Mouse (Mus musculus): ENCODE data around the gene D430041D05Rik. TPM values are rescaled to one million over a fixed set of nuclear protein-coding genes. Genes with fewer than 3 reads are reported as not detected.
A peak's percentile ranks its signal among the peaks of the same experiment; 100 is the strongest.

Gene D430041D05Rik
- polyA plus RNA-seq, 1 experiment from 2014 or later, result 5.7 TPM

DNA sequence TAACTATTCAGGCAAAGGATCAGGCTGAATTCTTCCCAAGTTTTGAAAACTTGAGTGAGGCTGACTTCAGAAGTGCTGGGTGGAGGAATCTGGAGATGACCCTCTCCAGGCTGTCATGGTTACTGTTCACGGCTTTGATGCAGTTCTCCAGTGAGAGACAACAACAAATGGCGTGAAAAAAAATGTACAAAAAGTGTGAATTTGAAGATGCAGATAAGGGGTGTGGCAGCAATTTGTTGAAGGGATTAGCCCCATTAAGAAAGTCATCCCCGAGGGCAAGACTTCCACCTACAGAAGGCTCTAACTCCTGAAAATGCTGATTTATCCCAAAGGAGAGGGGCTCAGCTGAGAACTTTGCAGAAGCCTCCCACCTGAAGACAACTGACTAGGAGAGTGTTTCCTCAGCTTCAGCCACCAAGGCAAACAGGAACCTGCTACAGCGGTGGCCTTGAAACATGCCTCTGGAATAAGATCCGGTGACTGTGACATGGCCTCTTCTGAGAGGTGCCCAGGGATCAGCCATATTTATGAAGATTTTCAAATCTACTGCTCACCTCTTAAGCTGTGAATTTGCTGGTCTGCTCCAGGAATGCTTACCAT is 227.5 kb downstream of the D430041D05Rik start:
- no peak for ATAC-seq (ENCODE audit: low read depth)
- no peak overlapping the region for H3K4me2 ChIP-seq
- 84% methylated on average over 5 of the region's 5 CpGs for WGBS

DNA sequence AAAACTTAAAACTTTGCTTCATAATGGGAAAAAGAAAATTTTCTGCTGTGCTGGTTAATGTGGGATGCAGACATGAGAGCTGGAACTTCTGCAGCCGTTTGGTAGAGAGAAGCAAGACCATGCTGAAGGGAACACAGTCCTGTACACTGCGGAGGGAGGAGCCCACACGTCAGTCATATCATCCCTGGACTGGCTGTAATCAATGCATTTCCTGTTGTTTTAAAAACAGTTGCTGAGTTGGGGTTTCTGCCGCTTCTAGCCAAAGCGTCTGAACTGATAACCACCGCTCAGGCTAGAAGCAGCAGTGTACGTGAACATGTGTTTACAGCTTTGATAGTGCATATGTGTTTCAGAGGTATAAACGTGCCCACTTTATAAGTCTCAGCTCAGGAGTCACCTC is 231.2 kb downstream of the D430041D05Rik start:
- Histone ChIP-seq H3K4me2 (no peak overlapping the region), H3K36me3 (0 out of 2 replicates have a peak, but pooled peaks cover 7% of the 10 kb centered on the region), H3K4me3 (no peak overlapping the region), H3K27ac (replicated peaks) (no peak overlapping the region), H3K4me1 (replicated peaks) (peaks cover 22% of the 10 kb centered on the region), H3K27me3 (no peaks in the 10 kb centered on the region), H3K9me3 (no peaks in the 10 kb centered on the region), H3K9ac (no peak overlapping the region)
- no peak for ATAC-seq (ENCODE audit: low read depth)
- 91% methylated on average over 8 of the region's 8 CpGs for WGBS

More for the DNA sequence above, 227.5 kb downstream of the D430041D05Rik start:
- no peak overlapping the region for H3K9ac ChIP-seq
- H3K27ac ChIP-seq (replicated peaks), result no peak overlapping the region
- H3K4me3 ChIP-seq, result no peak overlapping the region
- H3K9me3 ChIP-seq, result no peaks in the 10 kb centered on the region
- 0 out of 2 replicates have a peak, but pooled peaks cover 10% of the 10 kb centered on the region for H3K36me3 ChIP-seq
- H3K4me1 ChIP-seq (replicated peaks), result no peaks in the 10 kb centered on the region
- H3K27me3 ChIP-seq, result no peaks in the 10 kb centered on the region

DNA sequence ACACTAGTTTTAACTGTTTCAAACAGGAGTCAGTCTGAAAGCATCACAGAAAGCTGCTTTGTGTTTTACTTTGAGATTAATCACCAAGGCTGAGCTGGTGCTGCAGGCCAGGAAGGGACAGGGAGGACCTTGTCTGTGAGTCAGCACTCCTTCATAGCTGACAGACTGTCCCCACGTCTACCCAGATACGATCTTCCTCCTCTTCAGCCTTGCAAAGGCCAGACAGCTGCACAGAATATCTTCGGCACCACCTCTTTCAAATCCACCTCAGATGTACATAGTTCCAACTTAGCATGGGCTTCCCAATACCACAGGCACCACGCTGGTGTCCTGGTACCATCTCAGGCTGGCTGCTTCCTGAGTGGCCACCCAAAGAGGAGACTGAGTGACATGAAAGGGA is 232.6 kb downstream of the D430041D05Rik start:
- no peak overlapping the region for H3K4me3 ChIP-seq
- 82% methylated on average over 4 of the region's 4 CpGs for WGBS

GRCm38 (mm10) chr2:104176979-104177704 is 233.7 kb downstream of the D430041D05Rik start:
- Histone ChIP-seq H3K27ac (replicated peaks) (0 out of 2 replicates have a peak overlapping the region, but pooled peaks have one; percentile 14), H3K4me2 (no peak overlapping the region), H3K9me3 (no peaks in the 10 kb centered on the region), H3K4me3 (no peak overlapping the region), H3K9ac (no peak overlapping the region), H3K36me3 (0 out of 2 replicates have a peak, but pooled peaks cover 7% of the 10 kb centered on the region), H3K27me3 (no peaks in the 10 kb centered on the region), H3K4me1 (replicated peaks) (peaks cover 22% of the 10 kb centered on the region)
- peak; percentile 56; the same call in 1 of the 2 replicates for ATAC-seq (ENCODE audit: low read depth)
- WGBS, result 58% methylated on average over 13 of the region's 13 CpGs

More for the DNA sequence above, 232.6 kb downstream of the D430041D05Rik start:
- Histone ChIP-seq H3K4me2 (no peak overlapping the region), H3K9ac (no peak overlapping the region), H3K27me3 (no peaks in the 10 kb centered on the region), H3K4me1 (replicated peaks) (peaks cover 22% of the 10 kb centered on the region), H3K36me3 (0 out of 2 replicates have a peak, but pooled peaks cover 7% of the 10 kb centered on the region), H3K9me3 (no peaks in the 10 kb centered on the region), H3K27ac (replicated peaks) (no peak overlapping the region)
- ATAC-seq (ENCODE audit: low read depth), result no peak

DNA sequence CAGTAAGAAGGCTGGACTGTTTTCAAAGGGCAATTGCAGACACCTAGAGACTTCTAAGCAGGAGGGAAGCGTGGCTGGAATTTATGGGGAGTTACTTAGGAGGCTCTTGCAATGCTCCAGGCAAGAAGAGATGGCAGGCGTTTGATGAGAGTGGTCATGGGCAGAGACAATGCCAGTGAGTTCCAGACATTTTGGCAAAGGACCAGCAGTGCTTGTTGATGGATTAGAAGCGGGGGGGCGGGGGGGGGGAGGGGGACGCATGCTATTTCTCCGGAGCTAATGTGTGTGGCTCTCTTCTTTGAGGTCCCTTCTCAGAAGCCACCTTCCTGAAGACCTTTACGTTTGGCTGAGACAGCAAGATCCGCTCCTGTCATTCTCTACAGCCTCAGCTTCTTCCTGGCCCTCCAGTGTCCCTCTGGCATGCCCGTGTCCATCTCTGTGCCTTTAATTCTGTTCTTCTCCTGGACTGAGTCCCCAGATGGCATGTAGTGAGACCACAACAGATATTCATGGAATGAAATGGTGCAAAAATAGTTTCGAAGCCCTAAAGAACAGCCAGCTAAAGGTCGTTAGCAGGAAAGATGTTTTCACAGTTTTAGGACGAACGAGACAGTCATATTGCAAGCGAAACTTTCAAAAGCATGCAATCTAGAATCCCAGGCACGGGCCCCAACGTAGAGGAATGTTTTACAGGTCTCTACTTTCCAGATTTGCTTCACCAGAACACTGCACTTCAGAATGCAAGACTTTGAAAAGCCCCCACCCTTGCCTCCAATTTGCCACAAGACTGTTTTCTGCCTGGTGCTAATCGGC is 234.4 kb downstream of the D430041D05Rik start:
- Histone ChIP-seq H3K36me3 (0 out of 2 replicates have a peak, but pooled peaks cover 7% of the 10 kb centered on the region), H3K4me1 (replicated peaks) (peaks cover 22% of the 10 kb centered on the region), H3K27me3 (no peaks in the 10 kb centered on the region), H3K9me3 (no peaks in the 10 kb centered on the region), H3K9ac (no peak overlapping the region), H3K4me3 (no peak overlapping the region), H3K4me2 (no peak overlapping the region), H3K27ac (replicated peaks) (peak overlapping the region; percentile 14; the same call in 1 of the 2 replicates)
- ATAC-seq (ENCODE audit: low read depth), result 0 out of 2 replicates have a peak, but pooled peaks have one; percentile 42
- WGBS, result 70% methylated on average over 17 of the region's 17 CpGs

DNA sequence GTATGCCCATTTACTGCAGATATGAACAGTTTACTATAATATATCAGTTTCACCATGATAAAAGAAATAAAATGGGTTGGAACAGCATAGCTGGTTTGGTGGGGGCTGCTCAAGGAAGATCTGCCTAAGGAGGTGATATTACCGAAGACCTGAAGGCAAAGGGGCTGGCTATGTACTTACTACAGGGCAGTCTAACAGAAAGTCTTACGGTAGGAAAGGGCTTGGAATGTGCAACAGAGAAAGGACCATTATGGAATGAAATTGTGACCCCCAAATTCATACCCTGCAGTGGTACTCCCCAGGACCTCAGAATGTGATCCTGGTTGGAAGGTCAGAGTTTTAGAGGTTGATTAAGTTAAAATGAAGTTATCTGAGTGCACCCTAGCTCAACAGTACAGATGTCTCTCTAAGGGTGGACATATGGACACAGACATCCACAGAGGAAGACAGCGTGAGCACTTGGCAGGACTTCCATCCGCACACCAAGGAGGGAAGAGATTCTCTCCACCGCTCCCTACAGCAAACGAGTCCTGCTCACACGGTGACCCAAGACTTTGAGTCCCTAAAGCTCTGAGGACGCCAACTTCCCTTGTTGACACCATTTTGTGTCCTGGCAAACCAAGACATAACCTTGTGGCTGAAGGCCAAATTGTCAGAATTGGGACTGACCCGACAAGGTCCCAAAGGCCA is 235.2 kb downstream of the D430041D05Rik start:
- H3K36me3 ChIP-seq, result 0 out of 2 replicates have a peak, but pooled peaks cover 7% of the 10 kb centered on the region
- no peak overlapping the region for H3K27ac ChIP-seq (replicated peaks)
- H3K4me3 ChIP-seq, result no peak overlapping the region
- no peaks in the 10 kb centered on the region for H3K9me3 ChIP-seq
- H3K9ac ChIP-seq, result no peak overlapping the region
- H3K27me3 ChIP-seq, result no peaks in the 10 kb centered on the region
- peaks cover 22% of the 10 kb centered on the region for H3K4me1 ChIP-seq (replicated peaks)
- ATAC-seq (ENCODE audit: low read depth), result no peak
- H3K4me2 ChIP-seq, result no peak overlapping the region
- WGBS, result 87% methylated on average over 9 of the region's 9 CpGs

DNA sequence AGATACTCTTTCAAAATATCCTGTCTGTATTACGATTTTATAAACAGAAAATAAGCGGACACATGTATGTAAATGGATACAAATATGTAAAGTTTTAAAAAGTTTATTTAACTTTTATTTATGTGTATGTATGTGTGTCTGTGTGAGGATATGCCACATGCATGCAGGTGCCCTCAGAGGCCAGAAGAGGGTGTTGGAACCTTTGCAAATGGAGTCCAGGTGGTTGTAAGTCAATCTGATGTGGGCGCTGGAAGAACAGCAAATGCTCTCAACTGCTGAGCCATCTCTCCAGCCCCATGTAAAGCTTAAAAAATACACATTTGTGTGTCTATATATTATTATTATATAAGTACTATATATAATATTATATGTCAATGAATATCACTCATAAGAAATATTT is 237.4 kb downstream of the D430041D05Rik start:
- H3K27me3 ChIP-seq, result no peaks in the 10 kb centered on the region
- no peak for ATAC-seq (ENCODE audit: low read depth)
- no peak overlapping the region for H3K27ac ChIP-seq (replicated peaks)
- no peak overlapping the region for H3K4me3 ChIP-seq
- no peak overlapping the region for H3K4me2 ChIP-seq
- 93% methylated on average over 3 of the region's 3 CpGs for WGBS
- H3K36me3 ChIP-seq, result no peaks in the 10 kb centered on the region
- H3K9me3 ChIP-seq, result no peaks in the 10 kb centered on the region
- no peak overlapping the region for H3K9ac ChIP-seq
- H3K4me1 ChIP-seq (replicated peaks), result peaks cover 26% of the 10 kb centered on the region

DNA sequence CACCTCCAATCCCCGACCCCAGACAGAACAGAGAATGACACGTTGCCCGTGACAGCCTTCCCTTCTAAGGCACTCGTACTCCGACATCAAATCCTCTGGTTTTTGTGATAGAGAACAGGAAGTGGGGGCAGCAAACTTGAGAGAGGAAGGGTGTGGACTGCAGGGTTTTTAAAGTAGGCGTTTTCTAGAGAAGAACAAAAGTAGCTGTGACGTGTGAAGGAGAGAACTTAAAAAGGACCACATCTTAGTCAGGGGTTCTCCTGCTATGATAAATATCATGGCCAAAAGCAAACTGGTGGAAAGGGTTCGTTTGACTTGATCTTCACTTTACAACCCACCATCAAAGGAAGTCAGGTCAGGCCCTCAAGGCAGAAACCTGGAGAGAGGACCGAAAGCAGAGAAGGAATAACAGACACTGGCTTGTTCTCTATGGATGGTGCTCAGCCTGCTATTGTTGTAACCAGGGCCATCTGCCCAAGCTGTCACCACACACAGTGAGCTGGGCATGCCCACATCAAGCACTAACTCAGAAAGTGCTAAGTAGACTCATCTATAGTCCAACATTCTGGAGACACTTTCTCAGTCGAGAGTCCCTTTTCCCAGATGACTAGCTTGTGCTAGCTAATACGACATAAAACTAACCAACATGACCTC is 238.0 kb downstream of the D430041D05Rik start:
- 75% methylated on average over 11 of the region's 11 CpGs for WGBS
- no peak for ATAC-seq (ENCODE audit: low read depth)
- Histone ChIP-seq H3K36me3 (no peaks in the 10 kb centered on the region), H3K4me3 (no peak overlapping the region), H3K27ac (replicated peaks) (no peak overlapping the region), H3K4me2 (no peak overlapping the region), H3K4me1 (replicated peaks) (peaks cover 30% of the 10 kb centered on the region), H3K9ac (no peak overlapping the region), H3K9me3 (no peaks in the 10 kb centered on the region), H3K27me3 (no peaks in the 10 kb centered on the region)

DNA sequence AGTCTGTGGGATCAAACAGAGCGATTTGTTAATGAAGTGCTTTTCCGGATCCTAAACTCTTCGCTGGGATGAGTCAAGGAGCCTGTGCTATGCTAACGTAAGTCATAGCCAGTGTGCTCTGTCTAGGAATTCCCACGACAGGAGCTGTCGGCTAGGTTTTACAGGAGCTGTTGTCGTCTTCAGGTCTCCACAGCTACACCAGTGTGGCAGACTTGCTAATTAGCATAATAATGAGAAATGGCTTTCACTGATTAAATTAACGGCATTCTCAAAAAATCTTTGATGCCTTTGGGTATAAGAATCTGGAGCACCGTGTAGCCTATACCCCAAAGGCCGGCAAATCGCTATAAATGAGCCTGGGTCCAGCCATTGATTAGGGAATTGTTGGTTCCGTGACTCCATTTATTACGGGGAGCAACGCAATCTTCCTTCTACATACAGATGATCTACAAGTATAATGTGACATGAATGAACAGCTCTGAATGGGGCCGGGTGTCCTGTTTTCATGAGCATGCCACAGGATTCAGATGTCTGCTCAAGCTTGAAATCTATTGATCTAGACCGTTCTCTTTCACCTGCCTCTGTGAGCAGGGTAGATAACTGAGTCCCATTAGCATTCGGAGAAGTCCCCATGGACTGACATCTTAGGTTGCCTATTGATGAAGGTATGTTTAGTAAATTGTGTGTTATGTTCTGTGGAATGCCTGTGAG is 242.5 kb downstream of the D430041D05Rik start:
- Histone ChIP-seq H3K4me2 (no peak overlapping the region), H3K4me3 (no peak overlapping the region), H3K27me3 (no peaks in the 10 kb centered on the region), H3K9me3 (no peaks in the 10 kb centered on the region), H3K9ac (no peak overlapping the region), H3K27ac (replicated peaks) (no peak overlapping the region), H3K4me1 (replicated peaks) (0 out of 2 replicates have a peak, but pooled peaks cover 8% of the 10 kb centered on the region), H3K36me3 (peaks cover 13% of the 10 kb centered on the region; the same call in 1 of the 2 replicates)
- no peak; the same call in 1 of the 2 replicates for ATAC-seq (ENCODE audit: low read depth)
- WGBS, result 52% methylated on average over 17 of the region's 17 CpGs

GRCm38 (mm10) chr2:104167765-104168164 is 243.0 kb downstream of the D430041D05Rik start:
- H3K4me3 ChIP-seq, result no peak overlapping the region
- no peak for ATAC-seq (ENCODE audit: low read depth)
- H3K4me2 ChIP-seq, result no peak overlapping the region
- H3K9me3 ChIP-seq, result no peaks in the 10 kb centered on the region
- no peak overlapping the region for H3K27ac ChIP-seq (replicated peaks)
- H3K36me3 ChIP-seq, result peaks cover 18% of the 10 kb centered on the region; the same call in 1 of the 2 replicates
- no peak overlapping the region for H3K9ac ChIP-seq
- H3K27me3 ChIP-seq, result no peaks in the 10 kb centered on the region
- 95% methylated on average over 23 of the region's 23 CpGs for WGBS
- H3K4me1 ChIP-seq (replicated peaks), result 0 out of 2 replicates have a peak, but pooled peaks cover 8% of the 10 kb centered on the region

Data from neural tube, embryonic 13.5 days (tissue).